Mouse (Mus musculus) intestine, postnatal 0 days (tissue): ENCODE data around the gene Srpx. TPM values are rescaled to one million over a fixed set of nuclear protein-coding genes. Genes with fewer than 3 reads are reported as not detected.

Experiments used
- ATAC-seq: fragments of 200-750 bp; cut with Nextera tagmentation; 2 replicates; pipeline ENCODE4 v1.8.0; 2017; ENCODE audit warnings: mild to moderate bottlenecking, moderate TSS enrichment, moderate library complexity
- H3K27ac ChIP-seq: fragments of 300-500 bp; sonication (generic); 2 replicates; pipeline ENCODE4 v1.5.1; 2014; ENCODE audit warnings: mild to moderate bottlenecking, low read depth, low read length, moderate library complexity
- H3K27me3 ChIP-seq: fragments of 300-500 bp; sonication (generic); replicated peaks from 2 replicates; pipeline ENCODE4 v1.6.1; 2014; ENCODE audit warnings: low read length, mixed read lengths; ENCODE audit not compliant: control insufficient read depth, insufficient read depth
- H3K36me3 ChIP-seq: fragments of 300-500 bp; sonication (generic); 2 replicates; pipeline ENCODE4 v1.6.1; 2014; ENCODE audit warnings: mild to moderate bottlenecking, moderate library complexity; ENCODE audit not compliant: control insufficient read depth, insufficient read depth
- H3K4me1 ChIP-seq: fragments of 300-500 bp; sonication (generic); replicated peaks from 2 replicates; pipeline ENCODE4 v1.6.1; 2014; ENCODE audit warnings: antibody characterized with exemption, low read length, mixed read lengths; ENCODE audit not compliant: control insufficient read depth, insufficient read depth
- H3K4me2 ChIP-seq: fragments of 300-500 bp; sonication (generic); replicated peaks from 2 replicates; pipeline ENCODE4 v1.6.1; 2014; ENCODE audit warnings: low read depth, mild to moderate bottlenecking, moderate library complexity
- H3K4me3 ChIP-seq: fragments of 300-500 bp; sonication (generic); 2 replicates; pipeline ENCODE4 v1.5.1; 2014; ENCODE audit warnings: low read depth, low read length
- H3K9ac ChIP-seq: fragments of 300-500 bp; sonication (generic); 2 replicates; pipeline ENCODE4 v1.6.1; 2014; ENCODE audit warnings: mild to moderate bottlenecking, low read depth, low read length
- H3K9me3 ChIP-seq: fragments of 300-500 bp; sonication (generic); 2 replicates; pipeline ENCODE4 v1.6.1; 2016; ENCODE audit warnings: mixed run types; ENCODE audit not compliant: control insufficient read depth
- CTCF ChIP-seq: sonication (generic); IDR thresholded peaks from 2 replicates; pipeline ENCODE4 v1.5.1; 2016; ENCODE audit warnings: low read depth, mild to moderate bottlenecking, control low read depth, antibody characterized with exemption, moderate library complexity
- WGBS: fragments of 180-500 bp; shearing (Covaris S2); extraction: QIAGEN DNeasy Blood & Tissue Kit; methylation state at CpG from one replicate; pipeline ENCODE4 v1.1.7; 2014; 5-methylcytosine and 5-hydroxymethylcytosine counted together
- polyA plus RNA-seq: library from polyadenylated mRNA; unstranded; fragments of >200 nt; fragmentation: Nextera tagmentation; extraction: Ambion mirVana; gene quantifications from 2 replicates; pipeline ENCODE4 v1.2.1, GENCODE M21; 2015

The Srpx gene
- 11.1 and 12.6 TPM in 2 replicates for polyA plus RNA-seq

GRCm38 (mm10) chrX:10117065-10117719 lies at the start of gene Srpx:
TSS of gene Srpx (minus strand) at chrX:10117709.
- no peak for TF ChIP-seq CTCF

GRCm38 (mm10) chrX:10152390-10152789 lies 34.9 kb upstream of the Srpx start:
- Histone ChIP-seq H3K4me2 (no peak overlapping the region), H3K27ac (no peak overlapping the region), H3K36me3 (no peaks in the 10 kb centered on the region), H3K9ac (no peak overlapping the region), H3K4me1 (no peaks in the 10 kb centered on the region), H3K4me3 (no peak overlapping the region), H3K27me3 (no peaks in the 10 kb centered on the region), H3K9me3 (no peaks in the 10 kb centered on the region)
- ATAC-seq, result no peak
- 70% methylated on average over 3 of the region's 3 CpGs for WGBS
- no peak for TF ChIP-seq CTCF

More at GRCm38 (mm10) chrX:10117065-10117719, at the start of gene Srpx:
- Histone ChIP-seq H3K36me3 (no peaks in the 10 kb centered on the region), H3K9me3 (no peaks in the 10 kb centered on the region), H3K4me1 (no peaks in the 10 kb centered on the region), H3K4me2 (peak within 1 kb of the TSS; percentile 57), H3K4me3 (peak within 1 kb of the TSS; percentile 31), H3K27me3 (no peaks in the 10 kb centered on the region), H3K9ac (0 out of 2 replicates have a peak within 1 kb of the TSS, but pooled peaks have one; percentile 17), H3K27ac (no peak within 1 kb of the TSS; the same call in 1 of the 2 replicates)
- 20% methylated on average over 19 of the region's 19 CpGs for WGBS
- no peak for ATAC-seq

- no peaks in the 10 kb centered on the region for H3K36me3 ChIP-seq
- H3K9me3 ChIP-seq, result no peaks in the 10 kb centered on the region
- H3K4me1 ChIP-seq, result no peaks in the 10 kb centered on the region
- 45% methylated on average over 3 of the region's 3 CpGs for WGBS
- no peak for TF ChIP-seq CTCF
- H3K27ac ChIP-seq, result no peak overlapping the region
- H3K4me3 ChIP-seq, result no peak overlapping the region
- H3K4me2 ChIP-seq, result no peak overlapping the region
- ATAC-seq, result no peak
- no peak overlapping the region for H3K9ac ChIP-seq
- no peaks in the 10 kb centered on the region for H3K27me3 ChIP-seq
Measured at GRCm38 (mm10) chrX:10115780-10116179, 1.7 kb downstream of the Srpx start.

- no peak overlapping the region for H3K27ac ChIP-seq
- no peak for TF ChIP-seq CTCF
- no peaks in the 10 kb centered on the region for H3K9me3 ChIP-seq
- no peak for ATAC-seq
- H3K4me1 ChIP-seq, result no peaks in the 10 kb centered on the region
- H3K27me3 ChIP-seq, result no peaks in the 10 kb centered on the region
- no peak overlapping the region for H3K4me3 ChIP-seq
- no peaks in the 10 kb centered on the region for H3K36me3 ChIP-seq
- H3K4me2 ChIP-seq, result no peak overlapping the region
- no peak overlapping the region for H3K9ac ChIP-seq
- 59% methylated on average over 1 of the region's 1 CpGs for WGBS
Measured at GRCm38 (mm10) chrX:10110736-10111135, 6.8 kb downstream of the Srpx start.

GRCm38 (mm10) chrX:10108558-10108957 lies 9.0 kb downstream of the Srpx start:
- Histone ChIP-seq H3K36me3 (no peaks in the 10 kb centered on the region), H3K9ac (no peak overlapping the region), H3K9me3 (no peaks in the 10 kb centered on the region), H3K4me1 (no peaks in the 10 kb centered on the region), H3K27me3 (no peaks in the 10 kb centered on the region), H3K4me2 (no peak overlapping the region), H3K27ac (no peak overlapping the region), H3K4me3 (no peak overlapping the region)
- no peak for TF ChIP-seq CTCF
- 66% methylated on average over 4 of the region's 4 CpGs for WGBS
- ATAC-seq, result no peak

GRCm38 (mm10) chrX:10105475-10105874 lies 12.0 kb downstream of the Srpx start:
- 54% methylated on average over 5 of the region's 5 CpGs for WGBS
- TF ChIP-seq CTCF, result no peak
- Histone ChIP-seq H3K4me3 (no peak overlapping the region), H3K36me3 (no peaks in the 10 kb centered on the region), H3K27me3 (no peaks in the 10 kb centered on the region), H3K4me1 (no peaks in the 10 kb centered on the region), H3K9me3 (no peaks in the 10 kb centered on the region), H3K9ac (no peak overlapping the region), H3K27ac (no peak overlapping the region), H3K4me2 (no peak overlapping the region)
- no peak for ATAC-seq
